Mouse (Mus musculus) embryonic fibroblast, embryonic 13.5 days (primary cell): ENCODE data around the gene Kctd4.

Experiments used
- CTCF ChIP-seq: IDR thresholded peaks from 2 replicates; pipeline ENCODE4 v1.5.1; 2011; ENCODE audit warnings: mild to moderate bottlenecking, control low read depth, low read length, moderate library complexity, borderline replicate concordance; ENCODE audit not compliant: insufficient read depth
- POLR2A ChIP-seq: IDR thresholded peaks from 2 replicates; pipeline ENCODE4 v1.6.1; 2011; ENCODE audit warnings: low read depth, mild to moderate bottlenecking, control low read depth, low read length, moderate library complexity

GRCm38 (mm10) chr14:75942365-75942764, 12.4 kb upstream of the Kctd4 start:
- no peak for TF ChIP-seq POLR2A
- no peak for TF ChIP-seq CTCF
